Mouse (Mus musculus) testis, postnatal 10 days (tissue): ENCODE data around the gene Med12l.
A peak's percentile ranks its signal among the peaks of the same experiment; 100 is the strongest.
"Not testable (repeated sequence)": the region's sequence is repeated elsewhere in the genome, so short reads cannot be mapped to it uniquely, and the experiment has no call there.

ENCODE experiments used
- DNase-seq: peaks from one replicate; pipeline ENCODE4 v3.0.0; 2021; ENCODE audit warnings: low spot score

Med12l gene

GRCm38 (mm10) chr3:59140115-59140514 lies 134.5 kb downstream of the Med12l start:
- DNase-seq = no peak

GRCm38 (mm10) chr3:59140941-59141340 lies 135.3 kb downstream of the Med12l start:
- not testable (repeated sequence) for DNase-seq

DNA sequence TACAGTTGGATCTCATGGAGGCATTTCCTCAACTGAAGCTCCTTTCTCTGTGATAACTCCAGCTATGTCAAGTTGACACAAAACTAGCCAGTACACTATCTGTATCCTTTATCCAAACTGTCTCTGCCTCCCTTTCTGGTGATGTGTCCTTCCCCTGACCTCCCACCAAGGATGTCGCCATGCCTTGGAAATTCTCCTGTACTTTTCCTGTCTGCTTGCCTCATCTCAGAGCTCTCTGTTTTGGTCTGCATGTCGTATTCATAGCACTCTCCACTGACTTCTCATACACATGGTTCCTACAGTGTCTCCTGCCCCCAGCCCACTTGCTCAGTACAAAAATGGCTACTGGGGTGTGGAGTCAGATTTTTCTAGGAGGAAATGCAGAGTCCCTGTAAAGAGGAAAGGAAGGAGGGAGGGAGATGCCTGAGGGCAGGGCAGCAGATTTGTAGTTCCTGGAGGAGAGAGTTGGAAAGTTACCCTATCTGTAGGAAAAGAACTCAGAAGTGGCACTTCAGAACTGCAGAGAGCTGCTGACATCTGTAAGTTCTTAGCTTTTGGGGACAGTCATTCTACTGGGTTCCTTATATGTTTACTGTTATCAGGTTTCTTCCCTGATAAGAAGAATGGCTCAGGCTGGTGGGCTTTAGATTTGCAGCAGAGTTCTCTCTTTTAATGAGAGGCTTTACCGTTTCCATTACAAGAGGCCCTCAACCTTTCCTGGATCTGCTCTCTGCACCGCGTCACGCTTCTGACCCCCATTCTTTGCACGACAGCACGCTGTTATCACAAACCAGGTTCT lies 136.1 kb downstream of the Med12l start:
- DNase-seq = no peak

DNA sequence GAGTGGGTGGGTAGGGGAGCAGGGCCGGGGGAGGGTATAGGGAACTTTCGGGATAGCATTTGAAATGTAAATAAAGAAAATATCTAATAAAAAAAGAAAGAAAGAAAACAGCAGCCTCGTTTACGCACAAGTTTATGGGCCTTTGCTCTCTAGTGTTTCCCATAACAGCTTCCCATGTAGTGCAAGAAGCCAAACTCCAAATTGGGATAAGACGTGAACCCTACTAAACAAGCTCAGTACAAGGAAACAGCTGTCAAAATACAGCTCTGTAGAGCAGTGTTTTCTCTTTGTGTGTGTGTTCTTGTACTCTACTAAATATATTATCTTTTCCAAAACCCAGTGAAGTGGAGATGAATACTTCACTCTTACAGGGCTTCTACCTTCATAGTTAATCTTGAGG lies 139.6 kb downstream of the Med12l start:
- DNase-seq = no peak

DNA sequence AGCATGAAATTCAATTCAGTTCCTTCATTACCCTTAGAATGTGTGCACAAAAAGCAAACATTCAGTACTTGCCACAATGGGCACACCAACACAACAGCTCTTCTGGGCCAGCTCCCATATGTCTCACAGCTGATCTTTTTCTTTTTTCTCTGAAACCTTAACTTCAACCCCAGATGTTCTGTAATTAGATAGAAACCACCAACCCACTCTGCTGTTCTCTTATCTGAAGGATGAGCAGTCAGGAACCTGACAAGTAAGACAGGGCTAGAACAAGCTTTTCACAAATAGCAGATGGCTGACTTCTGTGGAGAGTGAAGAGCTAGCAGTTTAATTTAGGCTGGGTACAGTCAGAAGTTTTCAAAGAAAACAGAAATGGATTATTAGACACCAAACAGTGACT lies 144.0 kb downstream of the Med12l start:
- no peak for DNase-seq

DNA sequence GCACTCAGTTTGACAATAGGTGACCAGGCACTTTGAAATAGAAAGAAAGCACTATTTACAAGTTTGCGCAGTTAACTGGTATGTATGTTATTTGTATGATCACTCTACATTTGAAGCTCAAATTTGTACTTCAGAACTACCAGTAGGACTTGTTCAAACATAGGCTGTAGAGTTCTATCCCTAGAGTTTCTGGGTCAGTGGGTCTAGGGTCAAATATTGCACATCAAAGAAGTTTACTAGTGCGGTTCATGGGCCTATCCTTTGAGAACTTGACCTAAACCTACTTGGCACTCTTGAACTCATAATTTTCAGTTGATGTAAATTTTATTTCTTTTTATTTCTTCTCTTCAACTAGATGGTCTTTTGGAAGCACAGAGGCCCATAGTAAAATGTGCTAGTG lies 145.0 kb downstream of the Med12l start:
- no peak for DNase-seq

- no peak for DNase-seq
These were observed 147.8 kb downstream of the Med12l start, which contains the start of gene P2ry14 for GRCm38 (mm10) chr3:59153424-59153823. Gene P2ry14, minus strand, starts transcription at chr3:59153618.

DNA sequence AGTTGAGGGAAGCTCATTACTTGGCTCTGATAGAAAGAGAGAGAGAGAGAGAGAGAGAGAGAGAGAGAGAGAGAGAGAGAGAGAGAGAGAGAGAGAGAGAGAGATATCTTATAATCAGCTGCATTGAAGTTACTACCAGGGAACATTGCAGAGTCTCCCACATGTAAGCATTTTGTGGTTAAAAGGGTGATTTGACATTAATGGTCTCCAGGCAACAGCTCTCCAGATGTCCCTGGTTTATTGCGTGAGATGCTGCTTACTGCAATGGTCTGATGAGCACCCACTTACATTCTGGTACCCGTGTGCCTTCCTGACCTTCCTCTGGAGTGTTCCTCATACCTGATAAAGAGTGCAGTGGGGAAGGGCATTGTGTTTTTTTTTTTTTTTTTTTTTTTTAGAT lies 149.3 kb downstream of the Med12l start:
- no peak for DNase-seq

- DNase-seq = no peak
These were observed 149.8 kb downstream of the Med12l start for GRCm38 (mm10) chr3:59155404-59155803.

DNA sequence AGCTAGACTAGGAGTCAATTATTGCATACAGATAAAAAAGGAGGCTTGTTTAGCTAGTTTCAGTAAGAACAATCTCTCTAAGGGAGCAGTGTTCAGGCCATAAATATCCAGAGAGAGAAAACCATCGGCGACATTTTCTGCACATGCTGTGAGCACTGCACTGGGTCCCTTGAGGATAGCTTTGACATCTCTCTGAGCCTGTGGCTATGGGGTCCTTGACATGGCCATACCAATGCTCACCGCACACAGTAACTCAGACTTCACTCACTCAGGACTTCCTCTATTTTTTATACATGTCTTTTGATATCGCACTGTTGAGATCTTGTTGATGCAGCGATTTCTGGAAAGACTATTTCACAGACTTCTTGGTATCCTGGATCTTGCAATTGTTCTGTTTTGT lies 151.4 kb downstream of the Med12l start:
- no peak for DNase-seq

DNA sequence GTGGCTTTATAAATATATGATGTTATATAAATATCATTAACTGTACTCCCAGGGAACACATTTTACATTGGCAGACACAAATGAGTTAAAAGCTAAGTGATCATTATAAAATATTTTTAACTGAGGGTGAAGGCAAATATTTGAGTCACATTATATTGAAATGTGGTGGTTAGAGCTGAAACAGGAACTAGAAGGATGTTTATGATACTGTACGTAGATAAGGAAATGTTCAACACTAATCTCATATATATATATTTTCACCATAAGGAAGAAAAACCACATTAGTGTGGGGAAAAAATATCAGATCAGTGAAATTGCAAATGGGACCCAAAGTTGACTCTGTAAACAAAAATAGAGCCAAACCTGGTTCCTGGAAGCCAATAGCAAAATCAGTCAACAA lies 154.8 kb downstream of the Med12l start:
- DNase-seq = no peak

DNA sequence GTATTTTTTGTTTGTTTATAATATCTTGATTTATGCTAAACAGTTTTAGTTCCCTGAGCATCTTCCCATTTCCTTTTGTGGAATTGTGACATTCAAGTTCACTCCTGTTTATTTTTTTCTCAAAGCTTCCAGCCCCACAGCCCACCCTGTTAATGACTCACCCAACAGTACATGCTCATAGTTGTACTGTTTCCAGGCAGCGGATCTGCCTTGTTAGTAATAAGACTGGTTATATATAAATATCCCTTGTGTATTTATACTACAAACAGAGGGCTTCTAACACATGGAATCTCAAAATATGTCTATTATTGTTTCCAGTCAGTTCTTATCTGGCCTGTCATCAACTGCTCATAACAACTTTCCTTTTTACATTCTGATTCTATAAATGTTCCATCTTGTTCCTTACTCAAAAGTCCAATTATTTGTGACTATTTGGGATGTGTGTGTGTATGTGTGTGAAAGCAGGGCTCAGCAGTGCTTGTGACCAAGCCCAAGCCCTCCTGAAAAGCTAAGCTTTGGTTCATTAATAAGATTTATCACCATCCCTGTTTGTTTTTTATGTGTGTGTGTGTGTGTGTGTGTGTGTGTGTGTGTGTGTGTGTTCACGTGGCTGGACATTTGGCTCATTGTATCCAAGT lies 161.9 kb downstream of the Med12l start:
- DNase-seq = no peak

DNA sequence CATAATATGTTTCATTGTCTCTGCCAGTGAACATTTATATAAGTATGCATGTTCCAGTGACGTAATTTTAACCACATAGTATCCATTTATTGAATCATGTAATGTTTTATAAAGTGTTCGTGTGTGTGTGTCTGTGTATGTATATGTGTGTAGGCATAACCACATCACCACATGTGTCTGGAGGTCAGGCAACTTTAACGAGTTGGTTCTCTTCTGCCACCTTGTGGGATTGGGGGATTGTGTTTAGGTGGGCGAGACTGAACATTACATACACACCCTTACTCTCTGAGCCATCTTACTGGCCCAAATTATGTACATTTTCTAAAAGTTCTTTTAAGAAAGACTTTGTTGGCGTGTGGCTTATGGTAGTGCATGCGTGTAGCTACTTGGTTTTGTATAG lies 162.9 kb downstream of the Med12l start:
- DNase-seq = no peak

DNA sequence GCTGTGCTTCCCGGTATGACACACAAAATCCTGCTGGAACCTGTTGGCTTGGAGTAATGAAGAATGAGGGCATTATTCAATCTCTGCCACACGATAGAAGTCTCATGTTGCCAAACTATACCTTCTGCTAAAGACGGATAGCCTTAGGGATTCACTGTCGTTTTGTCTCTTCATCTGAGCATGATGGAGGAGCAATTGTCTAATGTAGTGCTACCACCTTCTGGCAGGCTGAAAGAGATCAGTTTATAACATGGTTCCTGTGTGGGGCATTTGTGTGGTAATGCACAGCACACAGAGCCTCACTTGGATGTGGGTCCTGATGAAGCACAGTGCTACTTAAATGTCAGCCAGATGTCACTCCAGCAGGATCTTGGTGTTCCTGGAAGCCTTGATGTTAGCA lies 163.6 kb downstream of the Med12l start:
- no peak for DNase-seq

DNA sequence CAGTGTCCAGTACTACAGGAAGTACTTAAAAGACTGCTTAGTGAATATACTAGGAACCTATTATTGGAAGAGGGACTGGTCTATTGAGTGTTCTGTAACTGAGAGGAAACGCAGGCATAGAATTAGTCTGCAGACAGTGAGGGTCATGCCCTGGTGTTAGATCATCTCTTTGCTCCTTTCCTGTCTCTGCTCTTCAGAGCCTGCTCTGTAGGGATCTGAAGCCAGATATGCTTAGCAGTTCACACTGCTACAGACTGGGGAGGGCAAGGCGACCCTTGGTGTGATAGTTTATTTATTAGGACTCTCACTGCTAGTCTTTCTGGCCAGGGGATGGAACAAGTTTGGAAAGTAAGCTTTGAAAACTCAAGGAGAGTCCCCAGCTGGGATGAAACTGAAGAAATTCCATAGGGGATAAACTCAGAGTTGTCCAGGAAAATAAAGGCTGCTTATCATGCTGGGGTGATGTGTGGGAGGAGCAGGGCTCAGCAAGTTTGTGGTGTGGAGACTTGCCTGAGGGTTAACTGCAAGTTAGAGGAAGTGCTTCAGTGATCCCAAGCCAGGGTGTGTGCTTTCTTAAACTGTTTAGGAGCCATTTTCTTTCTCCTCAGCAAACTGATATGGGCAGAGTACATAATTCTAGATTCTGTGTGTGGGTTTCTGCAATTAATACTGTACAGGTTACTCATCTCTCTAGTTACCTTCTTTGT lies 164.4 kb downstream of the Med12l start:
- no peak for DNase-seq

DNA sequence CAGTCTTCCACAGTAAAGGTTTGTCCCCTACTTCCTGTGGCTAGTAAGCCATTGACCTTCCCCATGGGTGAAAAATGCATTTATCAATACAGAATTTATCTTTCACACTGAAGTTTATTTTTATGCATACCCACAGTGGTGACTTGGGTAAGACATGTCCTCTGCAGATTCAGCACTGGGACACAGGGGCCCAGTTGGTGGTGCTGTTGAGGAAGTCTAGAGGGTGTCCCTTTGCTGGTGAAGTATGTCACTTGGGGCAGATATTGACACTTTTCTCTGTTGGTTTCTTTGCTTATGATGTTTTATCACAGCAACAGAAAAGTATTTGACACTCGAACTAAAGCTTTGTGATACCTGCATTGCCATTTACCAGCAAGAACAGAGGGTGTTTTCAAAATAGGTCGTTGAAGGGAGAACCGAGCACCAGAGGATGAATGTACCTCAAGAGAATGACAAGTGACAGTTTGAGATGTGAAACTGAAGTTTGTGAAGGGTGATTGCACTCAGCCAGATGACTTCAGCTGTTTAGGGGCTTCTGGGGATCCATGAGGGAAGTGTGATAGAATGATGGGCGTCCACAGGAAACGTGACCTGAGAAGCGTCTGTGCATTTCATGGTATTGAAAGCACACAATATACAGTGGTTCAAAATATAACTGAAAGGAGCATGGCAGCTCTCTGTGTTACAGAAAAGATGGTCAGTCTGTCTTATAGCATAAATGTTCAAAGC lies 169.0 kb downstream of the Med12l start:
- no peak for DNase-seq

DNA sequence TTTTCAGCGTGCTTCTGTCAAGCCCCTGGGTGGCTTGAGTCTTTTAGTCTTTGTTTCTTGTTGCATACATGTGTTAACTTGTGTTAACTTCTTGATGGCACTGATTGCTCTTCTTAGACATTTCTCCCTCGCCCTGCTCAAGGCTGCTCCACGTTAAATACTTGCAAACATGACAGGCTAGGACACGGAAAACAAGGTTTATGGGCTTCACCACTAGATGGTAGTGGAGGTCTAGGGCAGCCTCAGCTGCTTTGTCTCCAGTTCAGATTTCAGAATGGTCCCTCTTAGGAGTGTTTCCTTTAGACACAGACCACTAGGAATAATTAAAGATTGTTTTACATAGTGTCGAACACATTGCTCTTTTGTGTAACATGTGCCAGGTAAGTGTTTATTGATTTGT lies 169.6 kb downstream of the Med12l start:
- peak; percentile 48 for DNase-seq

GRCm38 (mm10) chr3:59176871-59177270 lies 171.2 kb downstream of the Med12l start:
- no peak for DNase-seq

- DNase-seq = no peak
These were observed 175.5 kb downstream of the Med12l start for GRCm38 (mm10) chr3:59181134-59181533.

DNA sequence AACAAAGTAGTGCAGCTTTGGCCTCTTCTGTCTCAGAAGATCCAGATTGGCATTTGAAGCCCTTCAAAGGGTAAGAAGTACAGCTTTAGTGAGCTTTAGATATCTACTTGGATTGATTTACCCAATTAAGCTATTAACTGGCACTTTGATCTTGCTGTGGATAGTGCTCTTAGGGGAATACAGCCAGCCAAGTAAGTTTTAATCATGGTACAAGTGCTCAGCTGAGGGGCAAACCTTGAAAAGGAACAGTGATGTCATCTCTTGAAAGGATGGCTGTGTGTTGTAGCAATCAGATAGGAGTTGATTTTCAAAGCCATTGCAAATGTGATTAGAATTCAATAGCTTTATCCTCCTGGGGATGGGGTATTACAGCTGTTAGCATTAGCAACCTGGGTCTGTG lies 176.5 kb downstream of the Med12l start:
- no peak for DNase-seq

DNA sequence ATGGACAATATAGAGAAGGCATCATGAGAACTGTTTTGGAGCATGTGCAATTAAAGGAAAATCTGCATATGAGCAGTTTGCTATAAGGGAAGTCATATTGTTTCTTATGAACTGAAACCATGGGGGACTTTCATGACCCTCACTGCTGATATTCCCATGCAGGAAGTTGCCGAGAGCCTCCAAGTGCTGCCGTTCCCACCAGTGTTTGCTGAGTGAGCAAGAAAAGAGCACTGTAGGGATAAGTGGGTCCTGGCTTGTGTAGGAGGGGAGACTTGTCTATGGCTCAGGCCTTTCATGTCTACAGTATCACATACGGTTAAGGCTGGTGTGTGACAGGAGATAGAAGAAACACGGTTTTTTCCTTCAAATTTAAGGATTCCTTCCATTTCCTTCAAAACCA lies 180.0 kb downstream of the Med12l start:
- no peak for DNase-seq

DNA sequence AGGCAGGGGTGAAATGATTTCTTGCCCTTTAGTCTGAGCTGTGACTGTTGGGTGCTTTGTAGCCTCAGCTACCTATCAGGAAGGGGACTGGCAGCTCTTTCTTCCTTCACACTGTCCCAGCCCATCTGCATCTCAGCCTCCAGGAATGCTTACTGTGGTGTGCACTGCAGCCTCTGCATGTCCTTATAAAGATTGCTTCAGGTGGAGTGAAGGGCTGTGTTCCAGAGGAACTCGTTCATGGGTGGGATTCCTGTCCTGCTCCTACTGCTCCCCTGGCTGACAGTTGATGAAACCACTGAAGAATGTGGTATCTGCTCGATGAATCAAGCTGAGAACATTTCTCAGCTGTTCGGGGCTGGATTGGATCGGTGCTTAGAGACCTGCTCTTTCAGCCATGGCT lies 181.7 kb downstream of the Med12l start:
- no peak for DNase-seq
